Mouse (Mus musculus): ENCODE measurements around the gene Man2a1. TPM values are rescaled to one million over a fixed set of nuclear protein-coding genes. Genes with fewer than 3 reads are reported as not detected.

The Man2a1 gene
- total and polyA plus RNA-seq, 3 experiments = 4.7 to 18.5 (median 17.2) TPM

- TF ChIP-seq EP300 (IDR thresholded peaks at IDR 0.05; ENCODE audit: insufficient read depth, low read depth, low read length) = no peak
- no peak for TF ChIP-seq POLR2A (IDR thresholded peaks at IDR 0.05; ENCODE audit: insufficient read depth, low read depth, low read length)
- TF ChIP-seq CTCF (IDR thresholded peaks at IDR 0.05) = no peak
- Histone ChIP-seq H3K36me3 (ENCODE audit: control insufficient read depth, insufficient read depth, low read length) (peaks cover 41% of the 10 kb centered on the region), H3K79me2 (replicated peaks; ENCODE audit: control insufficient read depth, insufficient read depth, low read length) (peaks cover 5% of the 10 kb centered on the region), H3K4me3 (no peak overlapping the region), H3K27me3 (ENCODE audit: control insufficient read depth, insufficient read depth, low read length) (no peaks in the 10 kb centered on the region), H3K9ac (ENCODE audit: low read depth, low read length) (no peak overlapping the region), H3K27ac (no peak overlapping the region), H3K4me1 (ENCODE audit: control insufficient read depth, insufficient read depth, low read length) (peaks cover 22% of the 10 kb centered on the region)
- WGBS = 64% methylated on average over 5 of the region's 5 CpGs
- DNase-seq = no peak
- intact Hi-C loops (cut with DNase I) = no loop called here
These were observed 10.9 kb downstream of the Man2a1 start for GRCm38 (mm10) chr17:64611426-64611825.

GRCm38 (mm10) chr17:64612135-64612885 is 11.8 kb downstream of the Man2a1 start:
- 76% methylated on average over 16 of the region's 16 CpGs for WGBS
- DNase-seq = peak in 1 of 2 experiments; percentile 54
- Histone ChIP-seq H3K36me3 (ENCODE audit: control insufficient read depth, insufficient read depth, low read length) (peaks cover 38% of the 10 kb centered on the region), H3K79me2 (replicated peaks; ENCODE audit: control insufficient read depth, insufficient read depth, low read length) (peaks cover 4% of the 10 kb centered on the region), H3K27ac (peak overlapping the region; percentile 10; the same call in 1 of the 2 replicates), H3K4me3 (no peak overlapping the region), H3K4me1 (ENCODE audit: control insufficient read depth, insufficient read depth, low read length) (peaks cover 22% of the 10 kb centered on the region), H3K9ac (ENCODE audit: low read depth, low read length) (no peak overlapping the region), H3K27me3 (ENCODE audit: control insufficient read depth, insufficient read depth, low read length) (no peaks in the 10 kb centered on the region)
- intact Hi-C loops (cut with DNase I) = no loop called here
- no peak for TF ChIP-seq EP300 (IDR thresholded peaks at IDR 0.05; ENCODE audit: insufficient read depth, low read depth, low read length)
- TF ChIP-seq CTCF (IDR thresholded peaks at IDR 0.05) = no peak
- no peak for TF ChIP-seq POLR2A (IDR thresholded peaks at IDR 0.05; ENCODE audit: insufficient read depth, low read depth, low read length)

- H3K9ac ChIP-seq (ENCODE audit: low read depth, low read length) = no peak overlapping the region
- intact Hi-C loops (cut with DNase I) = no loop called here
- H3K4me1 ChIP-seq (ENCODE audit: control insufficient read depth, insufficient read depth, low read length) = peaks cover 25% of the 10 kb centered on the region
- no peak overlapping the region for H3K4me3 ChIP-seq
- TF ChIP-seq EP300 (IDR thresholded peaks at IDR 0.05; ENCODE audit: insufficient read depth, low read depth, low read length) = no peak
- no peak for TF ChIP-seq POLR2A (IDR thresholded peaks at IDR 0.05; ENCODE audit: insufficient read depth, low read depth, low read length)
- no peak for TF ChIP-seq CTCF (IDR thresholded peaks at IDR 0.05)
- H3K27ac ChIP-seq = no peak overlapping the region
- H3K79me2 ChIP-seq (replicated peaks; ENCODE audit: control insufficient read depth, insufficient read depth, low read length) = peaks cover 4% of the 10 kb centered on the region
- 79% methylated on average over 3 of the region's 3 CpGs for WGBS
- DNase-seq = no peak
- H3K36me3 ChIP-seq (ENCODE audit: control insufficient read depth, insufficient read depth, low read length) = peaks cover 40% of the 10 kb centered on the region
- H3K27me3 ChIP-seq (ENCODE audit: control insufficient read depth, insufficient read depth, low read length) = no peaks in the 10 kb centered on the region
These were observed 12.4 kb downstream of the Man2a1 start for GRCm38 (mm10) chr17:64612930-64613329.

GRCm38 (mm10) chr17:64613351-64613750 is 12.8 kb downstream of the Man2a1 start:
- Histone ChIP-seq H3K9ac (ENCODE audit: low read depth, low read length) (no peak overlapping the region), H3K4me3 (no peak overlapping the region), H3K4me1 (ENCODE audit: control insufficient read depth, insufficient read depth, low read length) (peaks cover 27% of the 10 kb centered on the region), H3K79me2 (replicated peaks; ENCODE audit: control insufficient read depth, insufficient read depth, low read length) (peaks cover 4% of the 10 kb centered on the region), H3K36me3 (ENCODE audit: control insufficient read depth, insufficient read depth, low read length) (peaks cover 39% of the 10 kb centered on the region), H3K27me3 (ENCODE audit: control insufficient read depth, insufficient read depth, low read length) (no peaks in the 10 kb centered on the region), H3K27ac (no peak overlapping the region)
- DNase-seq = no peak
- 77% methylated on average over 3 of the region's 3 CpGs for WGBS
- intact Hi-C loops (cut with DNase I) = no loop called here
- TF ChIP-seq EP300 (IDR thresholded peaks at IDR 0.05; ENCODE audit: insufficient read depth, low read depth, low read length) (no peak), CTCF (IDR thresholded peaks at IDR 0.05) (no peak), POLR2A (IDR thresholded peaks at IDR 0.05; ENCODE audit: insufficient read depth, low read depth, low read length) (no peak)

GRCm38 (mm10) chr17:64614804-64615203 is 14.3 kb downstream of the Man2a1 start:
- Histone ChIP-seq H3K79me2 (replicated peaks; ENCODE audit: control insufficient read depth, insufficient read depth, low read length) (peaks cover 4% of the 10 kb centered on the region), H3K27ac (no peak overlapping the region), H3K9ac (ENCODE audit: low read depth, low read length) (no peak overlapping the region), H3K36me3 (ENCODE audit: control insufficient read depth, insufficient read depth, low read length) (peaks cover 29% of the 10 kb centered on the region), H3K4me3 (no peak overlapping the region), H3K27me3 (ENCODE audit: control insufficient read depth, insufficient read depth, low read length) (no peaks in the 10 kb centered on the region), H3K4me1 (ENCODE audit: control insufficient read depth, insufficient read depth, low read length) (peaks cover 31% of the 10 kb centered on the region)
- no peak for DNase-seq
- intact Hi-C loops (cut with DNase I) = no loop called here
- WGBS = 50% methylated on average over 3 of the region's 3 CpGs
- TF ChIP-seq POLR2A (IDR thresholded peaks at IDR 0.05; ENCODE audit: insufficient read depth, low read depth, low read length) (no peak), CTCF (IDR thresholded peaks at IDR 0.05) (no peak), EP300 (IDR thresholded peaks at IDR 0.05; ENCODE audit: insufficient read depth, low read depth, low read length) (no peak)

- peaks cover 34% of the 10 kb centered on the region for H3K4me1 ChIP-seq (ENCODE audit: control insufficient read depth, insufficient read depth, low read length)
- no peaks in the 10 kb centered on the region for H3K27me3 ChIP-seq (ENCODE audit: control insufficient read depth, insufficient read depth, low read length)
- no peak overlapping the region for H3K4me3 ChIP-seq
- H3K36me3 ChIP-seq (ENCODE audit: control insufficient read depth, insufficient read depth, low read length) = peaks cover 29% of the 10 kb centered on the region
- no peak overlapping the region for H3K9ac ChIP-seq (ENCODE audit: low read depth, low read length)
- 55% methylated on average over 6 of the region's 6 CpGs for WGBS
- intact Hi-C loops (cut with DNase I) = no loop called here
- TF ChIP-seq CTCF (IDR thresholded peaks at IDR 0.05) (0 out of 2 replicates have a peak, but pooled peaks have one; percentile 5), EP300 (IDR thresholded peaks at IDR 0.05; ENCODE audit: insufficient read depth, low read depth, low read length) (no peak)
- H3K27ac ChIP-seq = no peak overlapping the region
- peaks cover 4% of the 10 kb centered on the region for H3K79me2 ChIP-seq (replicated peaks; ENCODE audit: control insufficient read depth, insufficient read depth, low read length)
- DNase-seq = no peak
These were observed 14.9 kb downstream of the Man2a1 start for GRCm38 (mm10) chr17:64615420-64615819.

Measured in heart, adult 2 months (tissue).